Mouse (Mus musculus): ENCODE measurements at regions not wholly inside any gene's neighbourhood (a gene's known extent, or its start where the extent isn't known, plus 50 kb on each side); places are given as distances from the start of the nearest gene placed in this dataset.

DNA sequence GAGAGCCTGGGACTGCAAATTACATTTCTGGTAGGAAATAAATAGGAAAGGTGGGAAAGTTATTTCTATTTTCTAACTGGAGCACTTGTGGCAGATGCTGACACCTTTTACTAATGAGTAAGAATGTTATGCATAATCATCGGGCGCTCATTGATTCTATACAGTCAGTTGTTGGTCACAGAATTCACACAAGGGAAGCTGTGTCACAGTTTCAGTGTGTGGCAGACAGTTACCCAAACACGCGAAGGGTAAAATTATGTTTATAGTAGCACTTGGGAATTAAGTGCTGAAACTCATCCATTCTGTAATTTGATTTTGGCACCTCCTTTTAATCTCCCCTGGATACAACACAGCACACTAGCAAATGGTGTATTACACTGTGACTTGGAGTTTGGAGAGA lies 1376.8 kb downstream of the Sis start:
- no peak for DNase-seq (ENCODE audit: low read depth, low spot score)

DNA sequence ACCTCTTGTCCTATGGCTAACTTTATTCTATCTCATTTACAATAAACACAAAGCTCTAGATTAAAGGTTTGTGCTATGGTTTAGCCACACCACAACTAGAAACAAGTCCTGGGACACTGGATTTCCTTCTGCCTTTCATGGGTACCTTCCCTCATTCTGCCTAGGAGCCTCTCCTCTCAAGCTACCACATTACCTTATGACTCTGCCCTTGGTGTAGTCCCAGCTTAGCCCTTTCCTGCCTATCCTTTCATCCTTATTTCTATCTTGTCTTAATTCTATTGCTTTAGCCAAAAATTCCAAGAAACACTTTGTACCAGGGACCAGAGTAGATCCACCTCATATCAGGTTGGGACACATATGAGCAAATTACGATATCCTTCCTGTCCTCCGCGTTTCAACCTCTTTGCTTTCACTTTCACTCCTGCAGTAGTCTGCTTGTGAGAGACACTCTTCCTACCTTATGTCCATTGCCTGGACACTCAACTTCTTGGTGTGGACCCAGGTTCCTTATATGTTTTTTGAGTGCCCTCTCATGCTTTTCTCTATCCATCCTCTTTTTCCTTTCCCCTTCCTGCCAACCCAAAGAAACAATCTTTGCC lies 1403.7 kb downstream of the Sis start:
- no peak for DNase-seq (ENCODE audit: low read depth, low spot score)

- DNase-seq (ENCODE audit: low read depth, low spot score), result peak; percentile 4
Measured at GRCm38 (mm10) chr3:71562901-71563300, 1404.8 kb downstream of the Sis start.

GRCm38 (mm10) chr3:71545821-71546220 lies 1421.8 kb downstream of the Sis start:
- DNase-seq (ENCODE audit: low read depth, low spot score), result no peak

DNA sequence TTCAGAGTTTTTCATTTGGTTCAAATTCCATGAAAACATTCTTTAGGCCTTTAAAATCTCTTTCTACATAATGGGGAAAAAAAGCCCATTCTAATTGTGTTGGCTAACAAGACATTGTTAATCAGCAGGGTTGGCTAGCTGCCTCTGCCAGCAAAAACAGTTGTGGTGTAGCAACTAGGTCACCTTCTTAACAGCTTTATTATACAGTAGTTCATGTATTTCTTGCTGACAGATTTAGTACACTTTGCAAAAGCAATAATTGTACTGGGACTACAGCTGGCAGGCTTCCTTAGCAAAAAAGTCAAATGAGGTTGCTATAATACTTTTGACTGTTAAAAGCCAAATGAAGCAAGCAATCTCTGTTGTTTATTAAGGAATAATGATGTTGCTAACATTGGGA lies 1454.8 kb downstream of the Sis start:
- DNase-seq (ENCODE audit: low read depth, low spot score), result no peak

Measured in telencephalon, adult 2 months (tissue).